ENCODE assay signal across 19 mouse cellular contexts in genomic region chr9:110047857-110048256, GRCm38 (mm10).
DNase-seq lines count a peak whose midpoint lies in the region; ATAC-seq and TF ChIP-seq lines count a peak whose summit lies in the region.
"Had no signal": no experiment of that assay in that cellular context is flagged by ENCODE, and none has a peak within 500 bp of the region (broad histone marks: within the 10 kb centered on the region; RNA-seq: fewer than 3 reads in every experiment).

No protein-coding gene starts in this region.

- H3K4me3 ChIP-seq in kidney, postnatal 0 days (replicated peaks; ENCODE audit: low read depth, low read length) = no peak overlapping the region
- H3K4me3 ChIP-seq in hindbrain, embryonic 12.5 days = no peak overlapping the region
- no peak overlapping the region for H3K4me3 ChIP-seq in kidney, embryonic 15.5 days (replicated peaks)
- H3K4me3 ChIP-seq: heart, embryonic 10.5 days; left cerebral cortex, adult 2 months; limb, embryonic 12.5 days; liver, embryonic 15.5 days; megakaryocyte, embryonic 14.5 days had no signal

- 0 out of 2 replicates have a peak, but pooled peaks cover 2% of the 10 kb centered on the region for H3K4me1 ChIP-seq in kidney, postnatal 0 days (replicated peaks; ENCODE audit: insufficient read depth, low read length)
- H3K4me1 ChIP-seq in hindbrain, embryonic 12.5 days = peaks cover 24% of the 10 kb centered on the region
- H3K4me1 ChIP-seq in kidney, embryonic 15.5 days = peaks cover 18% of the 10 kb centered on the region
- H3K4me1 ChIP-seq: liver, embryonic 15.5 days; megakaryocyte, embryonic 14.5 days had no signal

- no peak for TF ChIP-seq CTCF in kidney, postnatal 0 days (IDR thresholded peaks at IDR 0.05; ENCODE audit: low read depth)

- no peak for ATAC-seq in kidney, postnatal 0 days (replicated peaks; ENCODE audit: low FRiP score, low read depth)
- peak; percentile 20; the same call in 1 of the 2 replicates for ATAC-seq in hindbrain, embryonic 12.5 days (ENCODE audit: low FRiP score)
- ATAC-seq in kidney, embryonic 15.5 days (replicated peaks; ENCODE audit: low FRiP score) = no peak
- ATAC-seq: activated CD4-positive, CD25-positive, alpha-beta regulatory T cell, adult 4 months had no signal

- H3K27me3 ChIP-seq in kidney, postnatal 0 days (ENCODE audit: insufficient read depth, low read length) = no peaks in the 10 kb centered on the region
- no peaks in the 10 kb centered on the region for H3K27me3 ChIP-seq in hindbrain, embryonic 12.5 days
- no peaks in the 10 kb centered on the region for H3K27me3 ChIP-seq in kidney, embryonic 15.5 days
- H3K27me3 ChIP-seq: CH12.LX; limb, embryonic 12.5 days; liver, embryonic 15.5 days had no signal

- DNase-seq in kidney, postnatal 0 days (ENCODE audit: low spot score) = peak; percentile 32
- no peak for DNase-seq in kidney, adult 8-10 months
- DNase-seq in 3T3-L1 (ENCODE audit: low read depth, low spot score) (peak; percentile 60), NIH3T3 (ENCODE audit: low read depth) (peak; percentile 72)
- no peak for DNase-seq in adrenal gland, postnatal 36 days
- DNase-seq: gastrocnemius, postnatal 10 days; kidney, adult 18-20 months; lung, postnatal 10 days; right cerebral cortex, postnatal 4 days; thymus, adult 18-20 months had no signal

- H3K27ac ChIP-seq in kidney, postnatal 0 days = no peak overlapping the region
- H3K27ac ChIP-seq in hindbrain, embryonic 12.5 days = no peak overlapping the region
- H3K27ac ChIP-seq in kidney, embryonic 15.5 days = no peak overlapping the region
- H3K27ac ChIP-seq: heart, embryonic 10.5 days; left cerebral cortex, adult 2 months; limb, embryonic 12.5 days; liver, embryonic 15.5 days had no signal

- no peaks in the 10 kb centered on the region for H3K36me3 ChIP-seq in kidney, postnatal 0 days (ENCODE audit: insufficient read depth, low read length)
- H3K36me3 ChIP-seq in hindbrain, embryonic 12.5 days = no peaks in the 10 kb centered on the region
- H3K36me3 ChIP-seq in kidney, embryonic 15.5 days = peaks cover 15% of the 10 kb centered on the region; the same call in 1 of the 2 replicates
- H3K36me3 ChIP-seq: liver, embryonic 15.5 days had no signal

- no peak overlapping the region for H3K4me2 ChIP-seq in kidney, postnatal 0 days (ENCODE audit: low read length)
- H3K4me2 ChIP-seq in hindbrain, embryonic 12.5 days (replicated peaks) = no peak overlapping the region
- H3K4me2 ChIP-seq in kidney, embryonic 15.5 days = no peak overlapping the region
- H3K4me2 ChIP-seq: limb, embryonic 12.5 days; liver, embryonic 15.5 days had no signal

- no peaks in the 10 kb centered on the region for H3K9me3 ChIP-seq in kidney, postnatal 0 days (replicated peaks; ENCODE audit: low read length)
- H3K9me3 ChIP-seq in hindbrain, embryonic 12.5 days (replicated peaks) = no peaks in the 10 kb centered on the region
- H3K9me3 ChIP-seq in kidney, embryonic 15.5 days (replicated peaks) = no peaks in the 10 kb centered on the region
- H3K9me3 ChIP-seq: heart, embryonic 10.5 days; limb, embryonic 12.5 days; liver, embryonic 15.5 days; megakaryocyte, embryonic 14.5 days had no signal

- H3K9ac ChIP-seq in kidney, postnatal 0 days (ENCODE audit: low read depth, low read length) = no peak overlapping the region
- H3K9ac ChIP-seq in hindbrain, embryonic 12.5 days = no peak overlapping the region
- H3K9ac ChIP-seq in kidney, embryonic 15.5 days = no peak overlapping the region
- H3K9ac ChIP-seq: limb, embryonic 12.5 days; liver, embryonic 15.5 days had no signal

- WGBS in kidney, postnatal 0 days = 35% methylated on average over 3 of the region's 3 CpGs
- 29% methylated on average over 3 of the region's 3 CpGs for WGBS in hindbrain, embryonic 12.5 days
- 37% methylated on average over 3 of the region's 3 CpGs for WGBS in kidney, embryonic 15.5 days

Comparison
In these comparisons a context has a peak if more than half of its experiments do, and no peak if none do; other contexts are left out.
1. DNase-seq: peak in kidney, postnatal 0 days (single experiment), 3T3-L1 (single experiment) and NIH3T3 (single experiment); none in kidney, adult 8-10 months (0 of 2) and adrenal gland, postnatal 36 days (0 of 2).